Mouse (Mus musculus) spleen, adult 12 weeks (tissue): ENCODE results near the gene Gm10277.

Experiments used
- DNase-seq: peaks from one replicate; pipeline ENCODE4 v3.0.0; 2022; ENCODE audit warnings: low spot score

The Gm10277 gene

GRCm38 (mm10) chr11:77787707-77788106 is at the start of gene Gm10277:
Gene Gm10277, minus strand, starts transcription at chr11:77787747.
- DNase-seq: no peak

- no peak for DNase-seq
These were observed 49.2 kb upstream of the Gm10277 start for GRCm38 (mm10) chr11:77836751-77837150.

- no peak for DNase-seq
These were observed 48.7 kb upstream of the Gm10277 start for GRCm38 (mm10) chr11:77836290-77836689.

- DNase-seq: no peak
These were observed 47.6 kb upstream of the Gm10277 start for GRCm38 (mm10) chr11:77835109-77835508.

GRCm38 (mm10) chr11:77832541-77832940 is 45.0 kb upstream of the Gm10277 start:
- no peak for DNase-seq

GRCm38 (mm10) chr11:77830875-77831274 is 43.3 kb upstream of the Gm10277 start:
- no peak for DNase-seq

- no peak for DNase-seq
These were observed 41.7 kb upstream of the Gm10277 start for GRCm38 (mm10) chr11:77829043-77829841.

- DNase-seq: no peak
These were observed 40.6 kb upstream of the Gm10277 start for GRCm38 (mm10) chr11:77828163-77828562.

GRCm38 (mm10) chr11:77827241-77827995 is 39.9 kb upstream of the Gm10277 start:
- DNase-seq: peak; percentile 55

- no peak for DNase-seq
These were observed 38.8 kb upstream of the Gm10277 start for GRCm38 (mm10) chr11:77826311-77826710.

- DNase-seq: peak; percentile 37
These were observed 38.3 kb upstream of the Gm10277 start for GRCm38 (mm10) chr11:77825853-77826252.

GRCm38 (mm10) chr11:77822781-77823180 is 35.2 kb upstream of the Gm10277 start:
- DNase-seq: peak; percentile 47

- DNase-seq: no peak
These were observed 34.1 kb upstream of the Gm10277 start for GRCm38 (mm10) chr11:77821648-77822047.

- peak; percentile 48 for DNase-seq
These were observed 28.5 kb upstream of the Gm10277 start for GRCm38 (mm10) chr11:77816003-77816402.

GRCm38 (mm10) chr11:77813969-77814368 is 26.4 kb upstream of the Gm10277 start:
- DNase-seq: no peak

- no peak for DNase-seq
These were observed 22.5 kb upstream of the Gm10277 start for GRCm38 (mm10) chr11:77810018-77810417.

- DNase-seq: no peak
These were observed 21.7 kb upstream of the Gm10277 start for GRCm38 (mm10) chr11:77809215-77809614.

GRCm38 (mm10) chr11:77808051-77808465 is 20.5 kb upstream of the Gm10277 start:
- no peak for DNase-seq

- no peak for DNase-seq
These were observed 19.3 kb upstream of the Gm10277 start for GRCm38 (mm10) chr11:77806855-77807254.

GRCm38 (mm10) chr11:77806218-77806617 is 18.7 kb upstream of the Gm10277 start:
- no peak for DNase-seq

GRCm38 (mm10) chr11:77802341-77802865 is 14.9 kb upstream of the Gm10277 start:
- no peak for DNase-seq

GRCm38 (mm10) chr11:77800869-77801701 is 13.5 kb upstream of the Gm10277 start:
- peak; percentile 52 for DNase-seq
